Mouse (Mus musculus) heart, embryonic 15.5 days (tissue): ENCODE results near the gene Txnrd3. TPM values are rescaled to one million over a fixed set of nuclear protein-coding genes. Genes with fewer than 3 reads are reported as not detected.
A peak's percentile ranks its signal among the peaks of the same experiment; 100 is the strongest.

ENCODE experiments used
- ATAC-seq: fragments of 200-750 bp; cut with Nextera tagmentation; replicated peaks from 2 replicates; pipeline ENCODE4 v1.8.0; 2017; ENCODE audit warnings: low read depth, moderate TSS enrichment; ENCODE audit not compliant: insufficient number of reproducible peaks, insufficient read depth, low FRiP score
- H3K27ac ChIP-seq: fragments of 300-500 bp; sonication (generic); 2 replicates; pipeline ENCODE4 v1.5.1; 2015; ENCODE audit warnings: mild to moderate bottlenecking, inconsistent platforms
- H3K27me3 ChIP-seq: fragments of 300-500 bp; sonication (generic); 2 replicates; pipeline ENCODE4 v1.6.1; 2015; ENCODE audit warnings: inconsistent platforms
- H3K36me3 ChIP-seq: fragments of 300-500 bp; sonication (generic); 2 replicates; pipeline ENCODE4 v1.6.1; 2015; ENCODE audit warnings: mild to moderate bottlenecking, inconsistent platforms
- H3K4me1 ChIP-seq: fragments of 300-500 bp; sonication (generic); replicated peaks from 2 replicates; pipeline ENCODE4 v1.6.1; 2015; ENCODE audit warnings: inconsistent platforms
- H3K4me2 ChIP-seq: fragments of 300-500 bp; sonication (generic); 2 replicates; pipeline ENCODE4 v1.6.1; 2015; ENCODE audit warnings: inconsistent platforms, mild to moderate bottlenecking, moderate library complexity
- H3K4me3 ChIP-seq: fragments of 300-500 bp; sonication (generic); 2 replicates; pipeline ENCODE4 v1.5.1; 2015; ENCODE audit warnings: mild to moderate bottlenecking, inconsistent platforms
- H3K9ac ChIP-seq: fragments of 300-500 bp; sonication (generic); 2 replicates; pipeline ENCODE4 v1.6.1; 2015; ENCODE audit warnings: mild to moderate bottlenecking, inconsistent platforms
- H3K9me3 ChIP-seq: fragments of 300-500 bp; sonication (generic); replicated peaks from 2 replicates; pipeline ENCODE4 v1.6.1; 2016; ENCODE audit warnings: inconsistent platforms
- WGBS: fragments of 180-500 bp; shearing (Covaris S2); methylation state at CpG from one replicate; pipeline ENCODE4 v1.1.7; 2015; ENCODE audit warnings: mixed read lengths; 5-methylcytosine and 5-hydroxymethylcytosine counted together
- polyA plus RNA-seq: library from polyadenylated mRNA; unstranded; fragments of >200 nt; fragmentation: Nextera tagmentation; extraction: Ambion mirVana; gene quantifications from 2 replicates; pipeline ENCODE4 v1.2.1, GENCODE M21; 2015

Txnrd3 gene
- 12.9 and 14.1 TPM in 2 replicates for polyA plus RNA-seq

GRCm38 (mm10) chr6:89643798-89644270 lies at the start of gene Txnrd3:
TSS of gene Txnrd3 (plus strand) at chr6:89643988.
- Histone ChIP-seq H3K4me2 (peak within 1 kb of the TSS; percentile 94), H3K9ac (peak within 1 kb of the TSS; percentile 64), H3K9me3 (no peaks in the 10 kb centered on the region), H3K36me3 (no peaks in the 10 kb centered on the region), H3K27ac (peak within 1 kb of the TSS; percentile 94), H3K27me3 (no peaks in the 10 kb centered on the region), H3K4me1 (peaks cover 7% of the 10 kb centered on the region), H3K4me3 (peak within 1 kb of the TSS; percentile 72)
- peak; percentile 92 for ATAC-seq
- under 1% methylated on average over 51 of the region's 51 CpGs for WGBS

GRCm38 (mm10) chr6:89595018-89595776 lies 48.6 kb upstream of the Txnrd3 start, which contains the start of gene Chchd6:
TSS of gene Chchd6 (minus strand) at chr6:89595652.
- H3K36me3 ChIP-seq = no peaks in the 10 kb centered on the region
- peak within 1 kb of the TSS; percentile 68 for H3K9ac ChIP-seq
- peak within 1 kb of the TSS; percentile 81 for H3K4me3 ChIP-seq
- peak; percentile 100 for ATAC-seq
- no peaks in the 10 kb centered on the region for H3K27me3 ChIP-seq
- peak within 1 kb of the TSS; percentile 83 for H3K4me2 ChIP-seq
- peaks cover 7% of the 10 kb centered on the region for H3K4me1 ChIP-seq
- H3K9me3 ChIP-seq = no peaks in the 10 kb centered on the region
- under 1% methylated on average over 37 of the region's 56 CpGs for WGBS
- no peak within 1 kb of the TSS for H3K27ac ChIP-seq

GRCm38 (mm10) chr6:89595777-89596146 lies 48.0 kb upstream of the Txnrd3 start:
- no peak overlapping the region for H3K9ac ChIP-seq
- ATAC-seq = no peak
- H3K9me3 ChIP-seq = no peaks in the 10 kb centered on the region
- peaks cover 7% of the 10 kb centered on the region for H3K4me1 ChIP-seq
- H3K27me3 ChIP-seq = no peaks in the 10 kb centered on the region
- H3K36me3 ChIP-seq = no peaks in the 10 kb centered on the region
- WGBS = 16% methylated on average over 5 of the region's 5 CpGs
- H3K4me2 ChIP-seq = peak overlapping the region; percentile 83
- no peak overlapping the region for H3K27ac ChIP-seq
- H3K4me3 ChIP-seq = peak overlapping the region; percentile 81

GRCm38 (mm10) chr6:89596510-89596909 lies 47.3 kb upstream of the Txnrd3 start:
- Histone ChIP-seq H3K4me2 (no peak overlapping the region), H3K27ac (no peak overlapping the region), H3K9ac (no peak overlapping the region), H3K4me3 (no peak overlapping the region), H3K9me3 (no peaks in the 10 kb centered on the region), H3K36me3 (no peaks in the 10 kb centered on the region), H3K4me1 (peaks cover 7% of the 10 kb centered on the region), H3K27me3 (no peaks in the 10 kb centered on the region)
- ATAC-seq = no peak
- 87% methylated on average over 1 of the region's 1 CpGs for WGBS

- Histone ChIP-seq H3K4me1 (no peaks in the 10 kb centered on the region), H3K36me3 (no peaks in the 10 kb centered on the region), H3K9ac (no peak overlapping the region), H3K9me3 (no peaks in the 10 kb centered on the region), H3K4me2 (no peak overlapping the region), H3K27me3 (no peaks in the 10 kb centered on the region), H3K27ac (no peak overlapping the region), H3K4me3 (no peak overlapping the region)
- ATAC-seq = no peak
- WGBS = 53% methylated on average over 3 of the region's 3 CpGs
Measured at GRCm38 (mm10) chr6:89606096-89606495, 37.7 kb upstream of the Txnrd3 start.

- Histone ChIP-seq H3K4me1 (no peaks in the 10 kb centered on the region), H3K4me3 (no peak overlapping the region), H3K4me2 (no peak overlapping the region), H3K27me3 (no peaks in the 10 kb centered on the region), H3K9ac (no peak overlapping the region), H3K36me3 (no peaks in the 10 kb centered on the region), H3K9me3 (no peaks in the 10 kb centered on the region), H3K27ac (no peak overlapping the region)
- no peak for ATAC-seq
- 36% methylated on average over 4 of the region's 4 CpGs for WGBS
Measured at GRCm38 (mm10) chr6:89607999-89608398, 35.8 kb upstream of the Txnrd3 start.

GRCm38 (mm10) chr6:89613336-89614106 lies 30.3 kb upstream of the Txnrd3 start:
- H3K9ac ChIP-seq = no peak overlapping the region
- no peak overlapping the region for H3K4me2 ChIP-seq
- ATAC-seq = peak; percentile 64
- no peaks in the 10 kb centered on the region for H3K36me3 ChIP-seq
- no peak overlapping the region for H3K4me3 ChIP-seq
- H3K27me3 ChIP-seq = no peaks in the 10 kb centered on the region
- H3K27ac ChIP-seq = peak overlapping the region; percentile 54; the same call in 1 of the 2 replicates
- 47% methylated on average over 15 of the region's 15 CpGs for WGBS
- no peaks in the 10 kb centered on the region for H3K9me3 ChIP-seq
- H3K4me1 ChIP-seq = peaks cover 6% of the 10 kb centered on the region; the same call in 1 of the 2 replicates

GRCm38 (mm10) chr6:89614107-89614471 lies 29.7 kb upstream of the Txnrd3 start:
- WGBS = 28% methylated on average over 2 of the region's 2 CpGs
- no peak overlapping the region for H3K9ac ChIP-seq
- H3K9me3 ChIP-seq = no peaks in the 10 kb centered on the region
- no peaks in the 10 kb centered on the region for H3K27me3 ChIP-seq
- H3K4me1 ChIP-seq = peaks cover 6% of the 10 kb centered on the region; the same call in 1 of the 2 replicates
- ATAC-seq = no peak
- peak overlapping the region; percentile 54 for H3K27ac ChIP-seq
- H3K4me3 ChIP-seq = no peak overlapping the region
- no peaks in the 10 kb centered on the region for H3K36me3 ChIP-seq
- no peak overlapping the region for H3K4me2 ChIP-seq

- H3K4me3 ChIP-seq = no peak overlapping the region
- 60% methylated on average over 7 of the region's 7 CpGs for WGBS
- no peaks in the 10 kb centered on the region for H3K27me3 ChIP-seq
Measured at GRCm38 (mm10) chr6:89614596-89615372, 29.0 kb upstream of the Txnrd3 start.

GRCm38 (mm10) chr6:89615373-89615755 lies 28.4 kb upstream of the Txnrd3 start:
- 59% methylated on average over 7 of the region's 7 CpGs for WGBS
- Histone ChIP-seq H3K27ac (no peak overlapping the region), H3K4me3 (no peak overlapping the region), H3K4me1 (peaks cover 6% of the 10 kb centered on the region; the same call in 1 of the 2 replicates), H3K27me3 (no peaks in the 10 kb centered on the region), H3K4me2 (no peak overlapping the region), H3K9ac (no peak overlapping the region), H3K36me3 (no peaks in the 10 kb centered on the region), H3K9me3 (no peaks in the 10 kb centered on the region)
- ATAC-seq = no peak

More at GRCm38 (mm10) chr6:89614596-89615372, 29.0 kb upstream of the Txnrd3 start:
- H3K9ac ChIP-seq = no peak overlapping the region
- peaks cover 6% of the 10 kb centered on the region; the same call in 1 of the 2 replicates for H3K4me1 ChIP-seq
- ATAC-seq = no peak
- no peak overlapping the region for H3K27ac ChIP-seq
- no peak overlapping the region for H3K4me2 ChIP-seq
- no peaks in the 10 kb centered on the region for H3K36me3 ChIP-seq
- H3K9me3 ChIP-seq = no peaks in the 10 kb centered on the region

- no peaks in the 10 kb centered on the region for H3K27me3 ChIP-seq
- 73% methylated on average over 3 of the region's 3 CpGs for WGBS
- no peak for ATAC-seq
- H3K9me3 ChIP-seq = no peaks in the 10 kb centered on the region
- H3K9ac ChIP-seq = no peak overlapping the region
- no peak overlapping the region for H3K4me2 ChIP-seq
- no peak overlapping the region for H3K27ac ChIP-seq
- H3K4me3 ChIP-seq = no peak overlapping the region
- no peaks in the 10 kb centered on the region for H3K4me1 ChIP-seq
- H3K36me3 ChIP-seq = no peaks in the 10 kb centered on the region
Measured at GRCm38 (mm10) chr6:89622647-89623046, 21.1 kb upstream of the Txnrd3 start.
